ENCODE assay signal across 8 mouse cellular contexts in genomic region chr11:76217390-76217800, GRCm38 (mm10). TPM values are rescaled to one million over a fixed set of nuclear protein-coding genes. Genes with fewer than 3 reads are reported as not detected.
DNase-seq lines count a peak whose midpoint lies in the region; ATAC-seq and TF ChIP-seq lines count a peak whose summit lies in the region.

TSS of gene Dbil5 (plus strand) at chr11:76217608.
TSS of gene Gemin4 (minus strand) at chr11:76217664.

- H3K9me3 ChIP-seq in heart, embryonic 12.5 days (replicated peaks), result no peaks in the 10 kb centered on the region
- H3K9me3 ChIP-seq in kidney, postnatal 0 days (replicated peaks; ENCODE audit: low read length), result no peaks in the 10 kb centered on the region
- H3K9me3 ChIP-seq in liver, embryonic 11.5 days (ENCODE audit: control insufficient read depth, low read length), result no peaks in the 10 kb centered on the region
- H3K9me3 ChIP-seq in stomach, embryonic 14.5 days (ENCODE audit: control insufficient read depth, low read depth, low read length), result no peaks in the 10 kb centered on the region

- H3K27ac ChIP-seq in heart, embryonic 12.5 days (ENCODE audit: poor library complexity, severe bottlenecking), result peak within 1 kb of the TSS; percentile 85
- peak within 1 kb of the TSS; percentile 87 for H3K27ac ChIP-seq in kidney, postnatal 0 days
- H3K27ac ChIP-seq in liver, embryonic 11.5 days (ENCODE audit: low read depth, low read length), result peak within 1 kb of the TSS; percentile 64
- H3K27ac ChIP-seq in stomach, embryonic 14.5 days (ENCODE audit: low read length), result peak within 1 kb of the TSS; percentile 97

- peaks cover 7% of the 10 kb centered on the region; the same call in 1 of the 2 replicates for H3K4me1 ChIP-seq in heart, embryonic 12.5 days (replicated peaks)
- H3K4me1 ChIP-seq in kidney, postnatal 0 days (replicated peaks; ENCODE audit: insufficient read depth, low read length), result 0 out of 2 replicates have a peak, but pooled peaks cover 6% of the 10 kb centered on the region
- H3K4me1 ChIP-seq in liver, embryonic 11.5 days (replicated peaks; ENCODE audit: control insufficient read depth, insufficient read depth, low read length), result peaks cover 14% of the 10 kb centered on the region
- H3K4me1 ChIP-seq in stomach, embryonic 14.5 days (ENCODE audit: control insufficient read depth, insufficient read depth, low read length), result 0 out of 2 replicates have a peak, but pooled peaks cover 4% of the 10 kb centered on the region

- H3K36me3 ChIP-seq in heart, embryonic 12.5 days, result peaks cover 41% of the 10 kb centered on the region
- H3K36me3 ChIP-seq in kidney, postnatal 0 days (ENCODE audit: insufficient read depth, low read length), result peaks cover 18% of the 10 kb centered on the region
- H3K36me3 ChIP-seq in liver, embryonic 11.5 days (ENCODE audit: control insufficient read depth, insufficient read depth, low read length), result peaks cover 27% of the 10 kb centered on the region; the same call in 1 of the 2 replicates
- peaks cover 29% of the 10 kb centered on the region for H3K36me3 ChIP-seq in stomach, embryonic 14.5 days (ENCODE audit: control insufficient read depth, insufficient read depth, low read length)

- H3K9ac ChIP-seq in heart, embryonic 12.5 days, result peak within 1 kb of the TSS; percentile 95
- peak within 1 kb of the TSS; percentile 90 for H3K9ac ChIP-seq in kidney, postnatal 0 days (ENCODE audit: low read depth, low read length)
- H3K9ac ChIP-seq in liver, embryonic 11.5 days (ENCODE audit: low read depth, low read length), result peak within 1 kb of the TSS; percentile 89
- H3K9ac ChIP-seq in stomach, embryonic 14.5 days (replicated peaks; ENCODE audit: low read depth, low read length), result peak within 1 kb of the TSS; percentile 90

- WGBS in heart, embryonic 12.5 days, result 0% methylated on average over 35 of the region's 35 CpGs
- WGBS in kidney, postnatal 0 days, result under 1% methylated on average over 35 of the region's 35 CpGs
- WGBS in liver, embryonic 11.5 days, result under 1% methylated on average over 35 of the region's 35 CpGs
- 0% methylated on average over 35 of the region's 35 CpGs for WGBS in stomach, embryonic 14.5 days

- H3K4me2 ChIP-seq in heart, embryonic 12.5 days, result peak within 1 kb of the TSS; percentile 81
- peak within 1 kb of the TSS; percentile 73 for H3K4me2 ChIP-seq in kidney, postnatal 0 days (ENCODE audit: low read length)
- H3K4me2 ChIP-seq in liver, embryonic 11.5 days, result peak within 1 kb of the TSS; percentile 84
- peak within 1 kb of the TSS; percentile 71 for H3K4me2 ChIP-seq in stomach, embryonic 14.5 days (replicated peaks; ENCODE audit: low read depth, low read length)

- H3K27me3 ChIP-seq in heart, embryonic 12.5 days (replicated peaks), result no peaks in the 10 kb centered on the region
- no peaks in the 10 kb centered on the region for H3K27me3 ChIP-seq in kidney, postnatal 0 days (ENCODE audit: insufficient read depth, low read length)
- no peaks in the 10 kb centered on the region for H3K27me3 ChIP-seq in liver, embryonic 11.5 days (replicated peaks; ENCODE audit: control insufficient read depth, insufficient read depth, low read length)
- no peaks in the 10 kb centered on the region for H3K27me3 ChIP-seq in stomach, embryonic 14.5 days (ENCODE audit: control insufficient read depth, insufficient read depth, low read length)

- H3K4me3 ChIP-seq in heart, embryonic 12.5 days, result peak within 1 kb of the TSS; percentile 89
- H3K4me3 ChIP-seq in kidney, postnatal 0 days (replicated peaks; ENCODE audit: low read depth, low read length), result peak within 1 kb of the TSS; percentile 70
- H3K4me3 ChIP-seq in liver, embryonic 11.5 days (ENCODE audit: low read depth, low read length), result peak within 1 kb of the TSS; percentile 68
- peak within 1 kb of the TSS; percentile 81 for H3K4me3 ChIP-seq in stomach, embryonic 14.5 days (ENCODE audit: low read depth, low read length)

- DNase-seq in CD4-positive helper T cell, adult 2 months (ENCODE audit: low read depth, low spot score), result peak; percentile 98
- DNase-seq in brain, embryonic 18.5 days (ENCODE audit: low read depth, low spot score), result peak; percentile 89
- peak; percentile 99 for DNase-seq in kidney, postnatal 0 days (ENCODE audit: low spot score)
- DNase-seq in liver, embryonic 11.5 days (ENCODE audit: low spot score), result peak; percentile 96
- peak; percentile 100 for DNase-seq in naive thymus-derived CD4-positive, alpha-beta T cell, adult 2 months (ENCODE audit: low read depth)

- ATAC-seq in erythroid progenitor cell, adult 5-6 weeks (replicated peaks; ENCODE audit: low FRiP score, poor library complexity, severe bottlenecking), result peak; percentile 98
- ATAC-seq in heart, embryonic 12.5 days (ENCODE audit: insufficient number of reproducible peaks, low FRiP score), result peak; percentile 97
- ATAC-seq in kidney, postnatal 0 days (replicated peaks; ENCODE audit: low FRiP score, low read depth), result peak; percentile 97
- peak; percentile 98 for ATAC-seq in liver, embryonic 11.5 days (replicated peaks; ENCODE audit: low FRiP score)
- ATAC-seq in stomach, embryonic 14.5 days (ENCODE audit: insufficient number of reproducible peaks, insufficient read depth, low FRiP score, low read depth), result peak; percentile 97

- TF ChIP-seq CTCF in kidney, postnatal 0 days (IDR thresholded peaks at IDR 0.05; ENCODE audit: low read depth), result peak; percentile 97

RNA-seq across cellular contexts. Expression of gene Dbil5, which starts in this region (rescaled TPM):
- total RNA-seq in erythroid progenitor cell, adult 5-6 weeks (2015; ENCODE audit: low replicate concordance), result not detected in 2 replicates
- total RNA-seq in erythroid progenitor cell, adult 5-6 weeks (2017; ENCODE audit: low replicate concordance), result not detected in 2 replicates
- polyA plus RNA-seq in heart, embryonic 12.5 days (2016; fragmentation: Nextera tagmentation; extraction: Ambion mirVana), result 0.64 and 0.72 TPM in 2 replicates
- 0.93 and 1.4 TPM in 2 replicates for polyA plus RNA-seq in kidney, postnatal 0 days (2015; fragmentation: Nextera tagmentation; extraction: Ambion mirVana)
- 0.74 TPM in 1 of 2 replicates, not detected in the other for polyA plus RNA-seq in liver, embryonic 11.5 days (2014; fragmentation: Nextera tagmentation; extraction: Ambion mirVana)
- 0.49 and 1.3 TPM in 2 replicates for polyA plus RNA-seq in stomach, embryonic 14.5 days (2014; fragmentation: Nextera tagmentation; extraction: Ambion mirVana)

RNA-seq across cellular contexts. Expression of gene Gemin4, which starts in this region (rescaled TPM):
- total RNA-seq in erythroid progenitor cell, adult 5-6 weeks (2015; ENCODE audit: low replicate concordance), result 9.6 and 26.7 TPM in 2 replicates
- total RNA-seq in erythroid progenitor cell, adult 5-6 weeks (2017; ENCODE audit: low replicate concordance), result 1.8 and 3.0 TPM in 2 replicates
- 19.0 and 25.7 TPM in 2 replicates for polyA plus RNA-seq in heart, embryonic 12.5 days (2016; fragmentation: Nextera tagmentation; extraction: Ambion mirVana)
- polyA plus RNA-seq in kidney, postnatal 0 days (2015; fragmentation: Nextera tagmentation; extraction: Ambion mirVana), result 17.4 and 20.4 TPM in 2 replicates
- polyA plus RNA-seq in liver, embryonic 11.5 days (2014; fragmentation: Nextera tagmentation; extraction: Ambion mirVana), result 50.2 and 58.3 TPM in 2 replicates
- 29.1 and 31.8 TPM in 2 replicates for polyA plus RNA-seq in stomach, embryonic 14.5 days (2014; fragmentation: Nextera tagmentation; extraction: Ambion mirVana)

Comparison
In these comparisons a context has a peak if more than half of its experiments do, and no peak if none do; other contexts are left out.
1. Peak in every context shown above with its lines: DNase-seq, ATAC-seq, H3K4me3 ChIP-seq and H3K27ac ChIP-seq.